Mouse (Mus musculus) G1E (cell line): ENCODE results near the gene Gm10663.

Experiments used
- CTCF ChIP-seq: IDR thresholded peaks from 2 replicates; pipeline ENCODE4 v1.5.1; 2012; ENCODE audit warnings: low read depth, low read length, inconsistent platforms, mixed read lengths
- GATA1 ChIP-seq: IDR thresholded peaks from 2 replicates; pipeline ENCODE4 v1.6.1; 2012; ENCODE audit warnings: borderline replicate concordance, low read length, inconsistent platforms, mixed read lengths
- GATA2 ChIP-seq: IDR thresholded peaks from 2 replicates; pipeline ENCODE4 v1.6.1; 2012; ENCODE audit warnings: low read depth, low read length, inconsistent platforms, borderline replicate concordance
- TAL1 ChIP-seq: conservative IDR thresholded peaks from 2 replicates; pipeline ENCODE4 v1.6.1; 2012; ENCODE audit warnings: low read depth, low read length, inconsistent platforms, mixed read lengths

GRCm38 (mm10) chr8:65033056-65033455, 41.8 kb upstream of the Gm10663 start:
- TF ChIP-seq CTCF, result no peak
- TF ChIP-seq GATA2, result no peak
- no peak for TF ChIP-seq GATA1
- no peak for TF ChIP-seq TAL1
